Mouse (Mus musculus) lung, postnatal 0 days (tissue): ENCODE measurements at regions not wholly inside any gene's neighbourhood (a gene's known extent, or its start where the extent isn't known, plus 50 kb on each side); places are given as distances from the start of the nearest gene placed in this dataset.

Source experiments
- ATAC-seq: fragments of 200-750 bp; cut with Nextera tagmentation; 2 replicates; pipeline ENCODE4 v1.8.0; 2017; ENCODE audit warnings: moderate library complexity
- DNase-seq: peaks from one replicate; pipeline ENCODE4 v3.0.0-alpha.2; 2016; ENCODE audit warnings: low spot score
- H3K27ac ChIP-seq: fragments of 300-500 bp; sonication (generic); 2 replicates; pipeline ENCODE4 v1.5.1; 2014; ENCODE audit warnings: antibody characterized with exemption, mild to moderate bottlenecking, low read length, mixed read lengths
- H3K27me3 ChIP-seq: fragments of 300-500 bp; sonication (generic); replicated peaks from 2 replicates; pipeline ENCODE4 v1.6.1; 2014; ENCODE audit warnings: low read length, mixed read lengths; ENCODE audit not compliant: insufficient read depth
- H3K36me3 ChIP-seq: fragments of 300-500 bp; sonication (generic); 2 replicates; pipeline ENCODE4 v1.6.1; 2014; ENCODE audit warnings: low read length, mixed read lengths; ENCODE audit not compliant: insufficient read depth
- H3K4me1 ChIP-seq: fragments of 300-500 bp; sonication (generic); 2 replicates; pipeline ENCODE4 v1.6.1; 2014; ENCODE audit warnings: antibody characterized with exemption, low read depth, low read length, mixed read lengths; ENCODE audit not compliant: insufficient read depth
- H3K4me2 ChIP-seq: fragments of 300-500 bp; sonication (generic); replicated peaks from 2 replicates; pipeline ENCODE4 v1.6.1; 2014; ENCODE audit warnings: low read depth, mild to moderate bottlenecking, low read length, moderate library complexity, mixed read lengths
- H3K4me3 ChIP-seq: fragments of 300-500 bp; sonication (generic); 2 replicates; pipeline ENCODE4 v1.5.1; 2014; ENCODE audit warnings: low read depth, low read length
- H3K9ac ChIP-seq: fragments of 300-500 bp; sonication (generic); replicated peaks from 2 replicates; pipeline ENCODE4 v1.6.1; 2014; ENCODE audit warnings: low read depth, mild to moderate bottlenecking
- H3K9me3 ChIP-seq: fragments of 300-500 bp; sonication (generic); 2 replicates; pipeline ENCODE4 v1.6.1; 2016; ENCODE audit warnings: low read length, mixed read lengths
- CTCF ChIP-seq: IDR thresholded peaks from 2 replicates; pipeline ENCODE4 v1.5.1; 2016; ENCODE audit warnings: antibody characterized with exemption, mild to moderate bottlenecking
- EP300 ChIP-seq: IDR thresholded peaks from 2 replicates; pipeline ENCODE4 v1.6.1; 2016; ENCODE audit warnings: antibody characterized with exemption, mild to moderate bottlenecking, control low read depth
- WGBS: fragments of 180-500 bp; shearing (Covaris S2); extraction: QIAGEN DNeasy Blood & Tissue Kit; methylation state at CpG from one replicate; pipeline ENCODE4 v1.1.7; 2014; 5-methylcytosine and 5-hydroxymethylcytosine counted together

DNA sequence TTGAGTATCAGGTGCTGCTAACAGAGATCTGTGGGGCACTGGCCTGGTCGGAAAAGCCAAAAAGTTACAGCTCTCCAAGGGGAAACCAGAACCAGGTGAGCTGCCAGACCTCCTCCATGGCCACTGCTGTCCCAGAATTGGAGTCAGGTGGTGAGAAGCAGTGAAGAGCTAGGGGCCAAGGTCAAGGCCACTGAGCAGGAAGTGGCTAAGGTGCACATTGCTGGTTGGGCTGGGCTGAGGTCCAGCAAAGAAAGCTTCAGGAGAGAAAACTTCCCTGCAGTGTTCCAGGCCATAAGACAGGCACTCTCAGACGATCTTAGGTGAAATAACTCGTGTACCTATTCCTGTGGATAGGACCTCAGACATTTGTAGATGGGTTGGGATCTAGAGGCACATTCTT, 171.4 kb downstream of the Olfr1505 start:
- Histone ChIP-seq H3K36me3 (no peaks in the 10 kb centered on the region), H3K4me2 (no peak overlapping the region), H3K27me3 (no peaks in the 10 kb centered on the region), H3K27ac (no peak overlapping the region), H3K4me3 (no peak overlapping the region), H3K4me1 (no peaks in the 10 kb centered on the region), H3K9ac (no peak overlapping the region), H3K9me3 (no peaks in the 10 kb centered on the region)
- no peak for DNase-seq
- TF ChIP-seq CTCF (no peak), EP300 (no peak)
- 78% methylated on average over 3 of the region's 3 CpGs for WGBS
- ATAC-seq = no peak

DNA sequence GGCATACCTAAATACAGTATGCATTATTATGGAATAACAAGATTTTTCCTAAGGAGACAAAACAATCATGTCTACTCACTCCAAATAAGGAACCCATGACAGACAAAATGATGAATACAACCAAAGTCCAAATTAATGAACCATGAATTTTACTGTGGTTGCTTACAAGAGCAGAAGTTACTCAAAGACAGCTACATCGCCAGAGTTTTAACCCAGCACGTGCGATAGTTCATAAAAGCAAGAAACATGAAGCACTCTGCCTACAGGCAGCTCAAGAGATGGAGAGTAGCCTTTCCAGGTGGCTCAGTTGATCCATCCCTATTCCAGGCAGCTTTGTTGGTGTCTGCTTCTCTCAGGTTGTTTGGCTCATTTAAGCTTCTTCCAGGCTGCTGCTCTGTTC, 176.8 kb downstream of the Olfr1505 start:
- Histone ChIP-seq H3K27me3 (no peaks in the 10 kb centered on the region), H3K9ac (no peak overlapping the region), H3K9me3 (no peaks in the 10 kb centered on the region), H3K4me2 (no peak overlapping the region), H3K27ac (no peak overlapping the region), H3K36me3 (no peaks in the 10 kb centered on the region), H3K4me3 (no peak overlapping the region), H3K4me1 (no peaks in the 10 kb centered on the region)
- DNase-seq = no peak
- no peak for ATAC-seq
- WGBS = 93% methylated on average over 3 of the region's 3 CpGs
- no peak for TF ChIP-seq CTCF
- TF ChIP-seq EP300 = no peak

DNA sequence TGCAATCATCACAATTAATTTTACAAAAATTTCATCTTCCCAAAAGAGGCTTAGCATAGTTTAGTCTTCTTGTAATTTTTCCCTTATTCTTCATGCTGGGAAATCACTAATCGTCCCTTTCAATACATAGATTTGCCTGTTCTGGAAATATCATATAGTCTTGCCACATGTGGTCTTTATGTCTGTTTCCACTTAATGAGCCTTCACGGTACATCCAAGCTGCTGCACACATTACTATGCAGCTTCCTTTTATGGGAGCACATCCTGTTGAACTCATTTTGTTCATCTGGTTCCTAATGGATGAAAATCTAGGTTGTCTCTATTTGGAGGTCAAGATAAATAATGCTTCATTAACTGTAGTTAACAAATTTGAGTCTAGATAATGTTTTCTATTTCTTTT, 180.9 kb downstream of the Olfr1505 start:
- DNase-seq (no peak), ATAC-seq (no peak)
- Histone ChIP-seq H3K4me3 (no peak overlapping the region), H3K27ac (no peak overlapping the region), H3K4me2 (no peak overlapping the region), H3K36me3 (no peaks in the 10 kb centered on the region), H3K9me3 (no peaks in the 10 kb centered on the region), H3K9ac (no peak overlapping the region), H3K27me3 (no peaks in the 10 kb centered on the region), H3K4me1 (no peaks in the 10 kb centered on the region)
- WGBS = 67% methylated on average over 2 of the region's 2 CpGs
- TF ChIP-seq CTCF (no peak), EP300 (no peak)

DNA sequence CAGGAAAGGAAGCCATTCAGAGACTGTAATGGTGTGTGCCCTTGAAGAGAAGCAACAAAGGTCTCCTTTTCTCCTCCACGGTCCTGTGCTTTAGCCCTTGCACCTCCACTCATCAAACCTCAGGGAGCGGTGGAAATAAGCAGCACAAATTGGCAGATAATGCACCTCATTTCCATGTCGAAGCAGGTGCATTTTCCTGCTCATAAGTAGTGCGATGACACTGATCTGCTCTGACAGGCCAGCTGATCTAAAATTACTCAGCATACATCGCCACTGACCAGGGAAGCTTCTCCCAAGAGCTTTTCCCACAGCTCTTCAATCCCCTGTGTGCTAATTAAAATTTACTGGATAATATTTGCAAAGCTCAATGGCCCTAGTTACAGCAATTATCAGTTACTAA, 182.9 kb downstream of the Olfr1505 start:
- no peaks in the 10 kb centered on the region for H3K27me3 ChIP-seq
- WGBS = 78% methylated on average over 5 of the region's 5 CpGs
- no peaks in the 10 kb centered on the region for H3K9me3 ChIP-seq
- H3K36me3 ChIP-seq = no peaks in the 10 kb centered on the region
- no peak for TF ChIP-seq EP300
- no peak overlapping the region for H3K4me2 ChIP-seq
- no peak overlapping the region for H3K4me3 ChIP-seq
- ATAC-seq (no peak), DNase-seq (no peak)
- no peak overlapping the region for H3K9ac ChIP-seq
- H3K27ac ChIP-seq = no peak overlapping the region
- no peaks in the 10 kb centered on the region for H3K4me1 ChIP-seq

DNA sequence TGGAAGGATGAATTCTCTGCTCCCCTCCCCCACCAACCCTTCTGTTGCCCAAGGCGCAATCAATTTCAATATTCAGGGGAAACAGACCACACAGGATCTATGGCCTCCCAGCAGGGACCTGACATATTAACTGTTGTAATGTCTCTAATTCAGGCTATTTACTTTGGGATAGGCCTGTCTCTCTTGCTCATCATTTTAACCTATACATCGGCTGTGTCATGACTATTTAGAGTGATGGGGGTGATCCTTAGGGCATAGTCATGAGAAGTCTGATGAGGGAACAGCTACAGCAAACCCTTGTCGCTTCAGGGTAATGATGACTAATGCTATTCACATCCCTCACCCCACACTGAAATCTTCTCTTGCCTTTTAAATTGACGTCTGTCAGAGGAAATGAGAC, 195.8 kb downstream of the Olfr1505 start:
- ATAC-seq = no peak
- no peak overlapping the region for H3K9ac ChIP-seq
- DNase-seq = no peak
- H3K9me3 ChIP-seq = no peaks in the 10 kb centered on the region
- no peak overlapping the region for H3K4me3 ChIP-seq
- H3K4me2 ChIP-seq = no peak overlapping the region
- no peak overlapping the region for H3K27ac ChIP-seq
- no peaks in the 10 kb centered on the region for H3K27me3 ChIP-seq
- no peak for TF ChIP-seq EP300
- H3K4me1 ChIP-seq = no peaks in the 10 kb centered on the region
- no peaks in the 10 kb centered on the region for H3K36me3 ChIP-seq
- 52% methylated on average over 4 of the region's 4 CpGs for WGBS

DNA sequence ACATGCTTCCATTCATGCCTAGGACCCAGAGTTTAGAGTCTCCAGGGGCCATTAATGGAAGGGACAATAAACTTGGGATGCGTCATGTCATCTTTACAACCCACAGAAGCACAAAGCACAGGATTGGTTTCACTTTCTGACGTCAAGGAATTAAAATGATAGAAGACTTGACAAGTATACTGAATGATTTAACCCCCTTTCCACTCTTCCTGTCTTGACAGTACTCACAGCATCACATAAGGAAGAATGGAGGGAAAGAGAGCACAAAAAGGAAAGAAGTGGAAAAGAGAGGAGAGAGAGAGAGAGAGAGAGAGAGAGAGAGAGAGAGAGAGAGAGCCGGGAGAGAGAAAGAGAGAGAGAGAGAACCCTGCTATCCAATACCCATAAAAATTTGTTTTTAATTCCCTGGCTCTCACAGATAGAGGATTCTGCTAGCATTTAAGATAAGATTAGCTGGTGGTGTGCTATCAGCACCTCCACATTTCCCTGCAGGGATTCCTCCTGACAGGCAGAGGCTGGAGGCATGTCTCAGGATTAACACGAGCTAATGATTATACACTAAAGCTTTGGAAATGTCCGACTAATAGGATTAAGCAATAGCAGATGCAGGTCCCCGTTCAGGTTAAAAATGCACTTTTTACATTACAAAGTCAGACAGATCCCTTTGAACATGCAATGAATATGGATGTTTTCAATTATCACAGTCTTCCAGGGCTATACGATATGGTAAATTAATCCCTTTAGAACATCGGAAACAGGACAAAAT, 210.2 kb downstream of the Olfr1505 start:
- TF ChIP-seq EP300 = no peak
- no peak for TF ChIP-seq CTCF
- Histone ChIP-seq H3K27ac (no peak overlapping the region), H3K9ac (no peak overlapping the region), H3K9me3 (no peaks in the 10 kb centered on the region), H3K27me3 (no peaks in the 10 kb centered on the region), H3K36me3 (no peaks in the 10 kb centered on the region), H3K4me3 (no peak overlapping the region), H3K4me2 (no peak overlapping the region), H3K4me1 (no peaks in the 10 kb centered on the region)
- DNase-seq = no peak
- no peak for ATAC-seq
- 20% methylated on average over 7 of the region's 8 CpGs for WGBS
